Mouse (Mus musculus) induced T-regulatory cell, adult 2 months (primary cell): ENCODE results near the gene Ugt1a7c.
"Not testable (repeated sequence)": the region's sequence is repeated elsewhere in the genome, so short reads cannot be mapped to it uniquely, and the experiment has no call there.

Experiments
- DNase-seq: peaks from one replicate; pipeline ENCODE4 v3.0.0-alpha.2; 2012; ENCODE audit warnings: low read depth

Ugt1a7c gene

GRCm38 (mm10) chr1:88120550-88120949, 25.7 kb downstream of the Ugt1a7c start:
- DNase-seq, result not testable (repeated sequence)

GRCm38 (mm10) chr1:88121521-88121920, 26.7 kb downstream of the Ugt1a7c start:
- peak; percentile 37 for DNase-seq

GRCm38 (mm10) chr1:88125827-88126360, 31.0 kb downstream of the Ugt1a7c start:
- DNase-seq, result not testable (repeated sequence)

- DNase-seq, result not testable (repeated sequence)
These were observed 34.2 kb downstream of the Ugt1a7c start for GRCm38 (mm10) chr1:88129091-88129490.

- not testable (repeated sequence) for DNase-seq
These were observed 35.4 kb downstream of the Ugt1a7c start for GRCm38 (mm10) chr1:88130223-88130622.

- peak; percentile 68 for DNase-seq
These were observed 39.1 kb downstream of the Ugt1a7c start for GRCm38 (mm10) chr1:88133908-88134456.

GRCm38 (mm10) chr1:88134457-88135011, 39.7 kb downstream of the Ugt1a7c start, which contains the start of gene Ugt1a6a:
Gene Ugt1a6a (plus strand): TSS chr1:88134809.
- not testable (repeated sequence) for DNase-seq

- not testable (repeated sequence) for DNase-seq
These were observed 40.5 kb downstream of the Ugt1a7c start for GRCm38 (mm10) chr1:88135229-88135904.

- no peak for DNase-seq
These were observed 41.8 kb downstream of the Ugt1a7c start for GRCm38 (mm10) chr1:88136646-88137045.

GRCm38 (mm10) chr1:88137264-88137663, 42.4 kb downstream of the Ugt1a7c start:
- no peak for DNase-seq

- no peak for DNase-seq
These were observed 43.3 kb downstream of the Ugt1a7c start for GRCm38 (mm10) chr1:88138145-88138544.

GRCm38 (mm10) chr1:88140492-88140891, 45.6 kb downstream of the Ugt1a7c start:
- DNase-seq, result not testable (repeated sequence)

- DNase-seq, result peak; percentile 61
These were observed 49.3 kb downstream of the Ugt1a7c start for GRCm38 (mm10) chr1:88143966-88144675.

GRCm38 (mm10) chr1:88145278-88145677, 50.4 kb downstream of the Ugt1a7c start:
- peak; percentile 31 for DNase-seq

GRCm38 (mm10) chr1:88150133-88150532, 55.3 kb downstream of the Ugt1a7c start:
- not testable (repeated sequence) for DNase-seq

- no peak for DNase-seq
These were observed 63.6 kb downstream of the Ugt1a7c start for GRCm38 (mm10) chr1:88158430-88158829.

- no peak for DNase-seq
These were observed 70.8 kb downstream of the Ugt1a7c start, which contains the start of gene Ugt1a5 for GRCm38 (mm10) chr1:88165711-88166110. Gene Ugt1a5 (plus strand): TSS chr1:88166012.

- not testable (repeated sequence) for DNase-seq
These were observed 77.3 kb downstream of the Ugt1a7c start for GRCm38 (mm10) chr1:88172190-88172589.

GRCm38 (mm10) chr1:88179657-88180056, 84.8 kb downstream of the Ugt1a7c start:
- DNase-seq, result no peak

GRCm38 (mm10) chr1:88186325-88186935, 91.6 kb downstream of the Ugt1a7c start:
- DNase-seq, result no peak

- no peak for DNase-seq
These were observed 97.3 kb downstream of the Ugt1a7c start for GRCm38 (mm10) chr1:88192136-88192535.

GRCm38 (mm10) chr1:88195687-88196086, 100.8 kb downstream of the Ugt1a7c start:
- DNase-seq, result no peak
